Mouse (Mus musculus): ENCODE data around the gene Gnl1.

GRCm38 (mm10) chr17:35969418-35970389 is 9.9 kb upstream of the Gnl1 start, which contains the start of gene Abcf1:
- TF ChIP-seq POLR2AphosphoS5 (IDR thresholded peaks at IDR 0.05; ENCODE audit: insufficient replicate concordance, low read depth, low read length) (no peak), CTCF (IDR thresholded peaks at IDR 0.05; ENCODE audit: low read depth, low read length) (no peak), GATA1 (IDR thresholded peaks at IDR 0.05; ENCODE audit: borderline replicate concordance, low read length) (no peak)

All from G1E (cell line).